Mouse (Mus musculus): ENCODE data around the gene Olfr555. TPM values are rescaled to one million over a fixed set of nuclear protein-coding genes. Genes with fewer than 3 reads are reported as not detected.

Gene Olfr555
- polyA plus RNA-seq, 1 experiment from 2014 or later: not detected

- DNase-seq (ENCODE audit: low spot score) (no peak), ATAC-seq (ENCODE audit: low FRiP score, low TSS enrichment) (no peak)
- TF ChIP-seq CTCF (IDR thresholded peaks at IDR 0.05; ENCODE audit: low read depth) (no peak), EP300 (optimal IDR thresholded peaks at IDR 0.05) (no peak)
- Histone ChIP-seq H3K4me1 (replicated peaks; ENCODE audit: control insufficient read depth, insufficient read depth) (no peaks in the 10 kb centered on the region), H3K27ac (replicated peaks) (no peak overlapping the region), H3K36me3 (ENCODE audit: control insufficient read depth, insufficient read depth, low read length) (no peaks in the 10 kb centered on the region), H3K9ac (ENCODE audit: low read length) (no peak overlapping the region), H3K9me3 (ENCODE audit: control insufficient read depth, low read length) (no peaks in the 10 kb centered on the region), H3K27me3 (ENCODE audit: control insufficient read depth, insufficient read depth, low read length) (no peaks in the 10 kb centered on the region), H3K4me2 (replicated peaks; ENCODE audit: low read depth) (no peak overlapping the region), H3K4me3 (ENCODE audit: low read depth, low read length) (no peak overlapping the region)
- WGBS: 91% methylated on average over 7 of the region's 7 CpGs
Measured at GRCm38 (mm10) chr7:102698461-102698860, 39.8 kb downstream of the Olfr555 start.

DNA sequence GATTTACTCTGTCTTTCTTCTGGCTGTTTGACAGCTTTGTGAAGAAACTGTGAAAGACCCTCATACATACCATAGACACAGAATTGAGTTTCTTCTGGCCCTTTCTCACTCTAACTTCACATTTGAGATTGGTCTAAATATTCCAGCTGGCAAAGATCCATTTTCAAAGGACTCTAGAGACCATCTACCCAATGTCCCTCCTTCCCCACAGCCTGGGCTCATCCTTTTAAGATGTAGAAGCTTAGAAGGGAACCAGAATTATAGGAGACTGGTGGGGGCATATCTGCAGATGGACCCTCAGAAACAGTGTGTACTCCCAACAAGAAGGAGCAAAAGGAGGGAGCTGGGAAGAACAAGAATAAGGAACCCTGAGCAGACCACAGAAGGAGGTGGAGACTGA lies 43.3 kb downstream of the Olfr555 start, which contains the start of gene Olfr558:
Olfr558 (plus strand) TSS at position 301 of the 400 bp plus-strand sequence.
- Histone ChIP-seq H3K9me3 (ENCODE audit: control insufficient read depth, low read length) (no peaks in the 10 kb centered on the region), H3K4me1 (replicated peaks; ENCODE audit: control insufficient read depth, insufficient read depth) (no peaks in the 10 kb centered on the region), H3K36me3 (ENCODE audit: control insufficient read depth, insufficient read depth, low read length) (no peaks in the 10 kb centered on the region), H3K27ac (replicated peaks) (no peak within 1 kb of the TSS), H3K4me2 (replicated peaks; ENCODE audit: low read depth) (no peak within 1 kb of the TSS), H3K27me3 (ENCODE audit: control insufficient read depth, insufficient read depth, low read length) (no peaks in the 10 kb centered on the region), H3K9ac (ENCODE audit: low read length) (no peak within 1 kb of the TSS), H3K4me3 (ENCODE audit: low read depth, low read length) (no peak within 1 kb of the TSS)
- DNase-seq (ENCODE audit: low spot score): no peak
- TF ChIP-seq EP300 (optimal IDR thresholded peaks at IDR 0.05) (no peak), CTCF (IDR thresholded peaks at IDR 0.05; ENCODE audit: low read depth) (no peak)
- no peak for ATAC-seq (ENCODE audit: low FRiP score, low TSS enrichment)

Other genes with a start within 250 kb of the Olfr555 start
- 31.2 and 35.7 TPM in 2 replicates for gene Rrm1, start 217.1 kb upstream of the Olfr555 start, polyA plus RNA-seq (2015; fragmentation: Nextera tagmentation; extraction: Ambion mirVana)
- not detected in 2 replicates for gene Olfr543, start 177.1 kb upstream of the Olfr555 start, polyA plus RNA-seq (2015; fragmentation: Nextera tagmentation; extraction: Ambion mirVana)
- 0.04 TPM in 1 of 2 replicates, not detected in the other for gene Olfr544, start 170.5 kb upstream of the Olfr555 start, polyA plus RNA-seq (2015; fragmentation: Nextera tagmentation; extraction: Ambion mirVana)
- 0.04 TPM in 1 of 2 replicates, not detected in the other for gene Olfr545, start 159.2 kb upstream of the Olfr555 start, polyA plus RNA-seq (2015; fragmentation: Nextera tagmentation; extraction: Ambion mirVana)
- not detected in 2 replicates for gene Olfr547, start 124.1 kb upstream of the Olfr555 start, polyA plus RNA-seq (2015; fragmentation: Nextera tagmentation; extraction: Ambion mirVana)
- not detected in 2 replicates for gene Olfr548-ps1, start 117.9 kb upstream of the Olfr555 start, polyA plus RNA-seq (2015; fragmentation: Nextera tagmentation; extraction: Ambion mirVana)
- gene Olfr549, start 109.0 kb upstream of the Olfr555 start, polyA plus RNA-seq (2015; fragmentation: Nextera tagmentation; extraction: Ambion mirVana): not detected in 2 replicates
- 0.63 and 0.68 TPM in 2 replicates for gene Trim21, start 93.3 kb upstream of the Olfr555 start, polyA plus RNA-seq (2015; fragmentation: Nextera tagmentation; extraction: Ambion mirVana)
- not detected in 2 replicates for gene Olfr550, start 87.4 kb upstream of the Olfr555 start, polyA plus RNA-seq (2015; fragmentation: Nextera tagmentation; extraction: Ambion mirVana)
- gene Olfr551, start 66.9 kb upstream of the Olfr555 start, polyA plus RNA-seq (2015; fragmentation: Nextera tagmentation; extraction: Ambion mirVana): 0.01 TPM in 1 of 2 replicates, not detected in the other
- not detected in 2 replicates for gene Olfr552, start 61.1 kb upstream of the Olfr555 start, polyA plus RNA-seq (2015; fragmentation: Nextera tagmentation; extraction: Ambion mirVana)
- not detected in 2 replicates for gene Olfr553, start 40.6 kb upstream of the Olfr555 start, polyA plus RNA-seq (2015; fragmentation: Nextera tagmentation; extraction: Ambion mirVana)
- gene Olfr554, start 20.4 kb upstream of the Olfr555 start, polyA plus RNA-seq (2015; fragmentation: Nextera tagmentation; extraction: Ambion mirVana): not detected in 2 replicates
- gene Olfr556, start 6.1 kb downstream of the Olfr555 start, polyA plus RNA-seq (2015; fragmentation: Nextera tagmentation; extraction: Ambion mirVana): not detected in 2 replicates
- 9.6 and 9.7 TPM in 2 replicates for gene Trim68, start 28.5 kb downstream of the Olfr555 start, polyA plus RNA-seq (2015; fragmentation: Nextera tagmentation; extraction: Ambion mirVana)
- not detected in 2 replicates for gene Olfr557, start 37.1 kb downstream of the Olfr555 start, polyA plus RNA-seq (2015; fragmentation: Nextera tagmentation; extraction: Ambion mirVana)
- gene Olfr558, start 43.4 kb downstream of the Olfr555 start, polyA plus RNA-seq (2015; fragmentation: Nextera tagmentation; extraction: Ambion mirVana): 0.27 and 0.40 TPM in 2 replicates
- gene Olfr33, start 60.2 kb downstream of the Olfr555 start, polyA plus RNA-seq (2015; fragmentation: Nextera tagmentation; extraction: Ambion mirVana): not detected in 2 replicates
- gene Olfr559, start 68.7 kb downstream of the Olfr555 start, polyA plus RNA-seq (2015; fragmentation: Nextera tagmentation; extraction: Ambion mirVana): not detected in 2 replicates
- gene Olfr560, start 100.5 kb downstream of the Olfr555 start, polyA plus RNA-seq (2015; fragmentation: Nextera tagmentation; extraction: Ambion mirVana): not detected in 2 replicates
- 0.32 and 0.35 TPM in 2 replicates for gene Olfr78, start 100.6 kb downstream of the Olfr555 start, polyA plus RNA-seq (2015; fragmentation: Nextera tagmentation; extraction: Ambion mirVana)
- not detected in 2 replicates for gene Olfr561, start 112.4 kb downstream of the Olfr555 start, polyA plus RNA-seq (2015; fragmentation: Nextera tagmentation; extraction: Ambion mirVana)
- gene Olfr564, start 144.7 kb downstream of the Olfr555 start, polyA plus RNA-seq (2015; fragmentation: Nextera tagmentation; extraction: Ambion mirVana): not detected in 2 replicates
- gene Olfr566, start 199.9 kb downstream of the Olfr555 start, polyA plus RNA-seq (2015; fragmentation: Nextera tagmentation; extraction: Ambion mirVana): not detected in 2 replicates
- not detected in 2 replicates for gene Olfr568, start 218.3 kb downstream of the Olfr555 start, polyA plus RNA-seq (2015; fragmentation: Nextera tagmentation; extraction: Ambion mirVana)
- not detected in 2 replicates for gene Olfr569, start 232.1 kb downstream of the Olfr555 start, polyA plus RNA-seq (2015; fragmentation: Nextera tagmentation; extraction: Ambion mirVana)
- not detected in 2 replicates for gene Olfr570, start 235.8 kb downstream of the Olfr555 start, polyA plus RNA-seq (2015; fragmentation: Nextera tagmentation; extraction: Ambion mirVana)